Mouse (Mus musculus) kidney, postnatal 25 days (tissue): ENCODE data around the gene 2010300C02Rik.
A peak's percentile ranks its signal among the peaks of the same experiment; 100 is the strongest.

ENCODE experiments used
- DNase-seq, 2 experiments: peaks; one replicate each; pipeline ENCODE4 v3.0.0; 2021; ENCODE audit warnings: mixed read lengths in 2 of 2

The 2010300C02Rik gene

DNA sequence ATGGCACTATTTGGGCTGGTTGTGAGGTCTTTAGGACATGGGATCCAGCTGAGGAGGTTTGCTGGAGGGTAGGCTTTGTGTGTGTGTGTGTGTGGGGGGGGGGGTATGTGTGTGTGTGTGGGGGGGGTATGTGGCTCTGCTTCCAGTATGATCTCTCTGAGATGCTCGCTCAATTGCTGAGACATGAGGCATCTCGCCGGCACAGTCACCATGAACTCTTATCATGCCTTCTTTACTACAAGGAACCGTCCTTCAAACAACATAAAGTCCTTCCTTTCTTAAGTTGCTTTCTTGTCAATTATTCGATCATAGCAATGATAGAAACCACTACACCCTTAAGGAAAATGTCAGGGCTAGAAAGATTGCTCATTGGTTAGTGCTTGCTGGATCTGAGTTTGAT lies 8.8 kb downstream of the 2010300C02Rik start:
- DNase-seq: no peak

DNA sequence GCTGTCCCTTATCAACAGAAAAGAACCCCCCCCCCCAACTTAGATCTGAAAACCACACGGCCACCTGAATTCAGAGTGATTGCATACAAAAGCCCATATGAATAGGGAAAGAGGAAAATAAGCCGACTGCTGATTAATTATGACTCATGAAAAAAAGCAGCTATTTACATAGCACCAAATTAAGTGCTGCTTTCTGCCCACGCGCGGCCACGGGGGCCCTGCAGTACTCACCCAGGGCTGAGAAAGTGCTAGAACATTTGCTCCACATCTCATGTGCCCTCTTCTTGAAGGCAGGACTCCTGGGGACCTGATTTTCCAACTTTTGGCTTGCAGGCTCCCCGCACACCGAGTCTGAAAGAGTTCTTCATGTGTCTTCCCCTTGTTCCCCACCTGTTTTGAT lies 10.1 kb downstream of the 2010300C02Rik start:
- DNase-seq: no peak

DNA sequence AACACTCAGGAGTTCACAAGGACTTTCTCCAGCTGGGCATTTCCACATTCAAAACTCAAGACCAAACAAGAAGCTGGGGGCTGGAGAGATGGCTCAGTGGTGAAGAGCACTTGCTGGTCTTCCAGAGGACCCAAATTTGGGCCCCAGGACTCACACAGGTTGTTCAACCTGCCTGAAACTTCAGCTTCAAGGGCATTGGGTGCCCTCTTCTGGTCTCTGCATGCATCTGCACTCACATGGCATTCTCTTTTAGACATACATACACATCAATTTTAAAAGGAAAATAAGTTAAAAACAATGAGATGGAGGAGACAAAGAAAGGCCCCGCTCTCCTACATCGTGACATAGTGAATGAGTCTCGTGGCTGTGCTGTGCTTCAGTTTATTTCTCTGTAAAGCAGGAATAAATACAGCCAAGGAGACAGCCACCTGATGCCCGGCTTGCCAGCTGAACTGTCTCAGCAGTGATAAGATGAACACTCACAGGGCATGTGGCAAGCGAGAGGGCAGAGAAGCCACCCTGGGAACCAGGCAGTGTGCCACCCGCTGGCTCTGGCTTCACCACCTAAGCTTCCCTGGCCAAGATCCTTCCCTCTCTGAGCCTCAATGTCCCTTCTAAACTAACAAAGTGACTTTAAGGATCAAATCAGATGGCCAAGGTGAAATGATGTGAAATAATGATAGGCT lies 11.5 kb downstream of the 2010300C02Rik start:
- DNase-seq: no peak

DNA sequence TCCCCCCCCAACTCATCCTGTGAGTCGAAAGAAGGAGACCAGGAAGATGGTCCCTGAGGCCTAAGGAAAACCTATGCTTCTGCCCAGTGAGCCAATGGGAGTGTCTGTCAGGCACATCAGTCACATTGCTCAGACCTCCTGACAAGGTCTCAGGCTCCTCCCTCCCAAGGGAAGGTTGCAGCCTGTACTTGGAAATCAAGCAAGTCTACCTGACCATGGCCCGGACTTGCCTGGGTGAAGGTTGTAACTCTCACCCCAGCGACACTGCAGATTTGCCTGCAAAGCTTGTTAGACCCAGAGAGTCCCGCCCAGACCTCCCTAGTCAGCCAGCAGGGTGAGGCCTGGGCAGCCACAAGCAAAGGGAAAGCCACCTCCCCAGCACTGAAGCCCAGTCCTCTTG lies 17.6 kb downstream of the 2010300C02Rik start:
- no peak for DNase-seq

DNA sequence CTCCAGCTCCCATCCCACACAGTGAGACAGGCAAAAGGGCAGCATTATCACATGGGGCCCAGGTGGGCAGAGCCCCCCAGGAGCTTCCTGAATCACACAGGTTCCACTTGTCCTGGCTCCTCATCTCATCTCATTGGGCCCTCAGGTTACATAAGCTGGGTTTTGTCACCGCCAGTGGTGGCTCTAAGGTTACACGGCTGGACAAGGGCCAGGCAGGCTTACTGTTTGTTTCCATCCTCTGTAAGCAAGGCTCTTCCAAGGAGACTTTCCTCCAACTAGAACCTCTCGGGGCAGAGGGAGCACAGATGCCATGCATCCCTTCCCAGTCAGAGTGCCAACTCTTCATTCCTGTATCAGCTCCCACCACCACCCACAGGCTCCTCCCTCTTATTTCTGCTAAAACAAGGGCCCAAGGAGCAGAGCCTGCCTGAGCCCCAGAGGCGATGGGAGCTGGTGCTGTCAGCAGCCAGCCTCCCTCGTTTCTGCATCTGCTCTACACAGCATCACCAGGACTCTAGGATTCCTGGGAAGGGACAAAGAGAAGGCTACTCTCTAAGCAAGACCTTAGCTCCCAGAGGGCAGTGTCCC lies 20.9 kb downstream of the 2010300C02Rik start:
- no peak for DNase-seq

DNA sequence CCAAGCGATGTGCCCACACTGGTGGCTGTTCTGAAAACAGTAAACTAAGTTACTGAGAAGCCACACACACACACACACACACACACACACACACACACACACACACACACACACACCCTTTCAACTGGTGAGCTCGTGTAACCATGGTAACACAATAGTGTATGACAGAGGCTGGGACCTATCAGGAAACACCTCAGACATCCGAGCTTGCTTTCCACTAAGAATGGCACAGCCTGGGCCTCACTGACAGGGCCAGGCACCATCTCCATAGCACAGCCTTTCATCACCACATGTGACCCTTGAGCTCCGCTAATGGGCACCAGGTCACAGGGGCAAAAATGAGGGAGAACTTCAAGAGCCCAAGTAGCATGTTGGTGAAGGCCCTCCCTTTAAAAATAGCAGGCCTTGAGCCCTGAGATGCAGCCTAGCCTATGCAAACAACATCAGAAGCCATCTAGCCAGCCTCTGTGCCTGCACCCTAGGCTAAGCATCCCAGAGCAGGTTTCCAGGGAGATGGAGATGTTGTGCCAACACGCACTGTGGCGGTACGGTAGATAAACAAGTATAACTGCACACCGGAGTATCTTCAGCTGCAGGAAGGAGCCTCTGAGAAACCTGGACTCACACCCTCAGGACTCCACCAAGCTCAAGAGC lies 21.6 kb downstream of the 2010300C02Rik start:
- DNase-seq: no peak

DNA sequence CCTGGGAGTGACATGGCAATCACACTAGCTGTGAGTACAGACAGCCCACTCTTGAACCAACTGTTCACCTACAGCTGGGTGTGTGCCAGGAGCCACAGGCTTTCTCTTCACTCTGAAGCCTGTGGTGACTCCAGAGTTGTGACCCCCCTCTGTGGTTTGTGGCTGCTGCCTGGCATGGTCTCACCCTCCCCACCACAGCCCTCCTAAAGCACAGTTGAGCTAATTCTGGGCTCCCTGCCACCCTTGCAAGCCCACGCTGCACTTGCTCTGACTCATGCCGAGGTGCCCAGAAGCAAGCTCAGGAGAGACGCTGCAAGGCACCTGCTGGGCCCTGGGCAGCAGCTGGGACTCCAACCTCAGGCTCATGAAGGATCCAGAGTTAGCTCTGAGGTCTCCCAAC lies 23.0 kb downstream of the 2010300C02Rik start:
- no peak for DNase-seq

DNA sequence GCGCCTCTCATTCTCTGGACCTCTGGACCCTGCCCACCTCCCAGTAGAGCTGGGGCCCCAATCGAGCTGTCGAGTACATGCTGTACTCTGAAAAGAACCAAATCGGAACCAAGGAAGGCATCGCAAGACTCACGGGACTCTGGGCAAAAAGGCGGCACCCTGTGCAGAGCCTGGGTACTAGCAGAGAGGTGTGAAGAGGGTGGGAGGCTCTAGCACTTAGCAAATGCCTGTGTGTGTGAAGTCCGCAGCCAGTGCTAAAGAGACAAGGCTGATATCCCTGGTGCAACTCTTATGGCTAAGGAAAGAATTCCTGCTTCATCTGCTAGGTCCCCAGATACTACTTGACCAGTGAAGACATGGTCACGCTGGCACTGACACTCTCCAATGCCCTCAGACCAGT lies 24.2 kb downstream of the 2010300C02Rik start:
- no peak for DNase-seq

DNA sequence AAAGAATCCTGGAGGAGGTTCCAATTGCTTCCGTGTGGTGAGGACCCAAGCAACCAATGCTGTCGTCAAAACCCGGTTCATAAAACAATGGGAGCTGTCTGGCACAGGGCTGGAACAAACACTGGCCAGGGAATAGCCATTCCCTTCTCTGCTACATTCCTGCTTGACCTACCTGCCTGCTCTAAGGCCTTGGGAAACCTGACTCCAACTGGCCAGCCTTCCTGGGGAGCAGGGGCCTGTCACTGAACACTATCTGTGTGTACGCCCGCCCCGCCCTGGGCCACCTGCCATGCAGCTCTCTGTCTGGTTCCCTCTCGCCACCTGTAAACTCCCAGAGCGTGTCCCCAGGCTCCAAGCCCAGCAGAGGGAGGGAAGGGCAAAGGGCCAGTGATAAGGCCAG lies 25.5 kb downstream of the 2010300C02Rik start:
- peak in 1 of 2 experiments; percentile 55 for DNase-seq

DNA sequence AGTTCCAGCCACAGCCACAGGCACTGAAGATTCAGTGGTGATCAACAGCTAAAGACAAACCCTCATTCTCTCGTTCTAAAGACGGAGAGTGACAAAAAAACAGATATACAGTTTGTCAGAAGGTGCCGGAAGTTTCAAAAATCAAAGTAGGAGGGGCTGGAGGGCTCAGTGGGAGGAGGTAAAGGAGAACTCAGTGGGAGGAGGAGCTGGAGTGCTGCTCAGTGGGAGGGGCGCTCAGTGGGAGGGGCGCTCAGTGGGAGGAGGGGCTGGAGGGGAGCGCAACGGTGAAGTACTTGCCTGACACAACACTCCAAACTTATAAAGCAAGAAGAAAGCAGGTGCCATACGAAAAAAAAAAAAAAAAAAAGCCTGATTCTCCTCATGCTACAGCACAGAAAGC lies 28.7 kb downstream of the 2010300C02Rik start:
- peak in 1 of 2 experiments; percentile 21 for DNase-seq

DNA sequence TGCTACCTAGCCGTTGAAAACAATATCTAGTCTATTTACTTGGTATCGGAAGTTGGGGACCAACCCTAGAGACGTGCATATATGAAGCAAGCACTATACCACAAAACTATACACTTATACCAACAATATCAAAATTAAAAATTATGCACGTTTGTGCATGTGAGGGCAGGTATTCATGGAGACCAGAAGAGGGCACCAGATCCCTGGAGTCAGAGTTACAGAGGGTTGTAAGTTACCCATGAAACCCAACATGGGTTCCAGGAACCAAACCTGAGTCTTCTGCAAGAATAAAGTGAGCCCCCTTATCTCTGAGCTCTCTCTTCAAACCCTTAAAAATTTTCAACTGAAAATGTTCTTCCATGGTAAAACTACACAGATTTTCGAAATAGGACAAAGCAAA lies 29.2 kb downstream of the 2010300C02Rik start:
- DNase-seq: no peak

DNA sequence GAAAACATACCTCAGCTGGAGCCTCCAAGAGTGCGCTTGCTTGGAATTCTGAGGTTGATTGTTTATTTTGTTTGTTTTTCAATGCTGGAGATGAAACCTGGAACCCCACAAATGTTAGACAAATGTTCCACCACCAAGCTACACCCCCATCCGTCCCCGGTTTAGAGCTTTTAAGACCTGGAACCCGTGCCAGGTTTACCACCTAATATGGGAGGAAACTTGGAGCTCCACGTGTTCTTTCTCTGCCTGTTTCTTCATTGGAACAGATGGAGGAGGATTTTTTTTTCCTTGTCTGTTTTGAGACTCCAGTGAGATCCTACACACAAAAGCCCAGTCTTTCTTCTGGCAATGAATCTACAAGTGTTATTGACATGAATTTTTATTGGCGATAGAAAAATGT lies 30.2 kb downstream of the 2010300C02Rik start:
- DNase-seq: no peak

DNA sequence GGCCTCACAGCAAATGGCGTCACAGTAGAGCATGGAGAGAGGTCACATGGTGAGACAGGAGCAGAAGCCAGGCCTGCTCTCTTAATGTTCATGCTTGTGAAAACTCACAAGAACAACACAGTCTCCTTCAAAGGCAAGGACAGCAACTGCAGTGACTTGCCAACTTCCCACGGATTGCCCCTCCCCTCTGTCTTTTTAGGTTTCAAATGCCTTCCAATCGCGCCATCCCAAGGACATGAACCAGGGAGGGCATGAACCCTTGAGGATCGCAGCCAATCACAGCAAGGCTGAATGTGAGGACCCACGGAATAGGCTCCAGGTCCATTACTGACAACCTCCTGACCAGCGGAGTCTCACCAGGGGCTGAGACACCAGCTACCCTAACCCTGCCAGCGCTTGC lies 31.5 kb downstream of the 2010300C02Rik start:
- DNase-seq: no peak

DNA sequence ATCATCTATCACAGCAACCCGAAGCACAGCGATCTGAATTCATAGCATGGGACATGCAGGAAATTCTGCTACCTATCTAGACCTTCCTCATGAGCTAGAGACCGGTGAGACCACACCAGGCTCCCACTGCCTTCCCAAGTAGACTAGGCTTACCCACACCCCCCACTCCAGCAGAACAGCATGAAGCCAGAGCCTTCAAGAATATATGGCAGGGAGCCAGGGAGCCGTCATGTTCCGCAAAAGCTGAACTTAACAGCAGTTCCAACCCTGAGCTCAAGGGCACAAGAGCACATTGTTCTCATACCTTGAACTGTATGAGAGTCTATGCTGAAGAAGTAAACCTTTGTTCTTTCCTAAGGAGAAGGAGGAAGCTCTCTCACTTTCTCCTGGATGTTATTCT lies 32.4 kb downstream of the 2010300C02Rik start:
- no peak for DNase-seq

DNA sequence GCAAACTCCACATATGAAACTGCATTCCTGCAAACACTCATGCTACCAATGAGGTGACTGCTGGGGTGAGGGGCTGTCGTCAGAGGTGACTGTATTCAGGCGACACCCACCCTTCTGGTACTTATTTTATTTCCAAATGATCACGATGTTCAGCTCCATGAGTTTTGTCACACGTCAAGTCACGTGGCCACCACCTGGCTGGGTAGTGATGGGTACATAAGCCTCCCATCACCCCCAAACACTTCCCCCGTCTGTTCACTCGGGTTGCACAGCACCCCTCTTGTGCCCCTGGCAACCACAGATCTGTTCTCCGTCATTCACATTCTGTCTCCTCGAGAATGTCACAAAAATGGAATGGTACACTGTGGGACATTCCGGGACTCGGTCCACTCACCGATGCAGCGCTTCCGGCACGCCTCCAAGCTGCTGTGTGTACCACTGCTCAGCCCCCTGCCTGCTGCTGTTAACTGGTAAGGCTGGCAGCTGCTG lies 32.9 kb downstream of the 2010300C02Rik start:
- DNase-seq: no peak

DNA sequence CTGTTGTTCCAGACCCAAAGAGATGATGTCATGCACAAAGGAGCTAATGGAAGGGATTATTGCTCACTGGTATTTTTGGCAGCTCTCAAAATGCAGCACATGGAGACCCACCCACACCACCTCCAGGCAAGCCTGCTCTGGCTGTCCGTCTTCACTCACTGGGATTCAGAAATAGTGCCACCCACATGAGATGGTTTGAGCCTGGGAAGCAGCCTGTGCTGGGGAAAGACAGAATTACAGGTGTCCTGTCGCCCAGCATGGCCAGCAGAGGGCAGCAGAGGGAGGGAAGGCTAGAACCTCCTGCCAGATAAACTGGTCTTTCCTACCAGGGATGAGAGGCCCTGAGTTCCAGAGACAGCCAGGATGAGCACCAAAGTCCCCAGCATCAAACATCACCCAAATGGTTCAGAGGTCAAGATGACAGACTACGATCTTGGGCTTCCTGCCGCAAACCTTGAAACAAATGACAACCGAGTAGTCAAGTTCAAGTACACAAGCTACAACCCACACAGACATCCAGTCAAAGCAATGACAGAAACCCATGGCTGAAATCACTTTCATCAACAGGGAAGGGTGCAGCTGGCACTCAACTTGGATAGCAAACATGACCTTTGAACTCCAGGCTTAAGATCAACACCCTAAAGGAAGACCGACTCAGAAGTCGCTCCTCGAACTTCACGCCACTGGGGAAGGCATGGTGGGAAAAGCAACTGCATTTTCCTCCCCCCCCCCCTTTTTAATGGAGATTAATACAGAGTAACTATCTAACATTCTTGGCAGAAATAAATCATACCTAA lies 41.4 kb downstream of the 2010300C02Rik start:
- peak; percentile 80 to 86 for DNase-seq

DNA sequence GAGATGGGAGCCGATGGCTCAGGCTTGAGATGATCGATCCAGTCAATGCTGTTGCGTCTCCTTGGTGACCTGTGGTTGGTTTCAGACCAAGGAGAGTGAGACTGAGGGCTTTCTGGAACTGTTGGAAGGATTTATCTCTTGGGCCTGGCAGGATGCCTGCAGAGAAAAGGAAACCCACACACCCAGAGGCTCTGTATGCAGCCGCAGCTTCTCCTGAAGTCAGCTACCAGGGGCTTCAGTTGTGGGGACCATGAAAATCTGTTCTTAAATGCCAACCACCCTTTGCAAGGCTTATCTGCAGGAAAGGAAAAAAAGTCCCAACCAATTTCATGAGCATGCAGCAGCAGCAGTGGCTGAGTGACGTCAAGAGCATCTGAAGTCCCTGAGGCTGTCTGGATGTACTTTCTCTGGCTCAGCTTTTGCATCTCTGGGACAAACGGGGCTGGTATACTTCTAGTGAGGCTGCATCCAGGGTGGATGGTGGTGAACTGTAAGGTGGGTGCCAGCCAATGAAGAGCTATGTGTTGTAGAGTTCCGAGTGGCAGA lies 42.8 kb downstream of the 2010300C02Rik start:
- DNase-seq: no peak

DNA sequence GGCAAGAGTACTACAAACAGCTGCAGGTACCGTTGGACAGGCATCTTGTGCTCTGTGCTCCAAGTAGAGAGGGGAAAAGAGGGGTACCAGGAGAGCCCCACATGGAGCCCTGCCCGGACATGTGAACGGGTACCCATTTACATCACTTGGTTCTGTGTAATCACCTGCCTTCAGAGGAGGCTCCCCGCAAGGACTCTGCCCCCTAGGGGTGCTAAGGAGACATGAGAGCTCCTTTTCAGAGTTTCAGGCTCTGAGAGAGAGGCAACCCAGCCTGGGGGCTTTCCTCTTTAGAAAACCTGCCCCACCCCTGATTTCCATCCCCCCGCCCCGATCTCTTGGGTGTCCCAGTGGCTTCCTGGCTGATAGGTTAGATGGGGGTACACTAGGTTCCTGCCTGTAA lies 44.4 kb downstream of the 2010300C02Rik start:
- DNase-seq: no peak

DNA sequence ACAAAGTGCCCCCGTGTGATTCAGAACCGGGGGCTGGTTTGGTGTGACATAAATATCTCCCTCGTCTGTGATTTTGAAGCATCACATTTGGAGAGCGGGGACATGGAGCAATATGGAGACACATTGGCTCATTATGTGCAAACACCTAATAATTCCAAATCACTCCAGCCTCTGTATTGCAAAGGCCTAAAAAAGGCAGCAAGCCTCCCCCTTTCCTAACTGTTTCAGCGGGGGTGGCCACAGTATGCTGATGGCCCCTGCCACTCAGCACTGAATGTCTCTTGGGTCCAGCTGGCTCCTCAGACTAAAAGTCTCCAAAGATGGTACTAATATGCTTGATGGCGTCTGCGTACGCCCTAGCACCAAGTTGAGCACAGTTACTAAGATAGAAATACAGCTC lies 45.6 kb downstream of the 2010300C02Rik start:
- no peak for DNase-seq

DNA sequence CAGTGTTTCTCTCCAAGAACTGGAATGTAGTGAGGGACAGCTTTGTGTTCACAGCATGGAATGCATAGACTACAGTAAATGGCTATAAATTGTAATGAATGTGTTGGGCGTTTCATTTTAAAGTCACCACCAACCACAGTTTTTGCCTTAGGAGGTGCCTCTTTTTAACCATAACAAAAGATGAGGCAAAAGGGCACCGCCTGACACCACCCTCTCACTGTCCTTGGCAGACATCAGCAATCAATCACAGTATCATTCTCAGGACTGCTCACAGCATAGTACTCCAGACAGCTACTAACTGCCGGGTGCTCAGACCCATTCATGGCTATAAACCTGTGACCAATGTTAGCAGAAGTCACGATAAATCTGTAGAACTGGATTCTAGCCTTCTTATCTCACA lies 48.6 kb downstream of the 2010300C02Rik start:
- DNase-seq: no peak

DNA sequence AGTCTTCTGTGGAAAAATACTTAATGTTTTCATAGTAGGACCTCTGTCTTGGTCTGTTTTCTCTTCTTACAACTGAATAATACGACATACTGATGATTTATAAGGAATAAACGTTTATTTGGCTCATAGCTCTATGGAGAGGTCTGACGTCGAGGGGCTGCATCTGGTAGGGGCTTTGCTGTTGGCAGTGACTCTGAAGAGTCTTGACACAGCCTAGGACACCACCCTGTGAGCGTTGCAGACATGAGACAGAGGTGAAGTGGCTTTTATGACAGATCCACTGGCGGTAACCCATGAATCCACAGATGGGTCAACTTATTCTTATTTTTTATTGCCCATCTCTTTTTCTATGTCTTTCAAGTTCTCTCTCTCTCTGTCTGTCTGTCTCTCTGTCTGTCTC lies 52.5 kb downstream of the 2010300C02Rik start:
- no peak for DNase-seq

DNA sequence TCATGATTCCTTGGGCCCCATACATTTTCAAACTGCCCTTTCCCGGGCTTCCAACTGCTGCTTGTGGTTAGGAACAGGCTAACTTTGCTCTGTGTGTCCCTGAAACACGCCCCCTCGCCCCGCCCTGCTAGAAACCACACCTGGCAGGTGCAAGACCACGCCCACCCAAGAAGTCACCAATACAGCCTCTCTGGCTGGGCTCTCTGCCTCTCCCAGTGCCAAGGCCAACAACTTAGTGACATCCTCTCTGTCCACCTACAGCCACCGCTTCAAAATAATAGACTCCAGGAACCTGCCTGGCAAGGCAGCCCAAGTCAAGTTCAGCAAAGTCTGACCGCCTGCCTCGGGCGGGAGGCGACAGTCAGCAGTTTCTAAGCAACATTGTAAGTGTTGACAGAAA lies 53.3 kb downstream of the 2010300C02Rik start:
- DNase-seq: peak; percentile 70 to 84
